Mouse (Mus musculus): Measurements from ENCODE around the gene Olfr463. TPM values are rescaled to one million over a fixed set of nuclear protein-coding genes. Genes with fewer than 3 reads are reported as not detected.
"Not testable (repeated sequence)": the region's sequence is repeated elsewhere in the genome, so short reads cannot be mapped to it uniquely, and the experiment has no call there.

The Olfr463 gene
- total and polyA plus RNA-seq, 3 experiments, result not detected

GRCm38 (mm10) chr11:87866891-87867290 lies 30.3 kb downstream of the Olfr463 start:
- H3K4me3 ChIP-seq (ENCODE audit: control insufficient read depth in 1 of 2, insufficient read depth in 1 of 2, low read depth in 2 of 2, low read length in 2 of 2); H3K27me3 ChIP-seq (ENCODE audit: control insufficient read depth in 1 of 2, insufficient read depth in 2 of 2, low read length in 2 of 2); H3K9ac ChIP-seq (ENCODE audit: control insufficient read depth, low read depth, low read length, poor library complexity, severe bottlenecking); H3K79me2 ChIP-seq (ENCODE audit: control insufficient read depth, insufficient read depth, low read length, poor library complexity); H3K9me3 ChIP-seq (replicated peaks; ENCODE audit: insufficient read depth, low read length); H3K4me1 ChIP-seq (ENCODE audit: control insufficient read depth in 1 of 2, insufficient read depth in 2 of 2, low read length in 2 of 2); H3K36me3 ChIP-seq (ENCODE audit: control insufficient read depth in 1 of 2, insufficient read depth in 2 of 2, low read length in 2 of 2); H3K27ac ChIP-seq (ENCODE audit: control insufficient read depth, low read depth, low read length): not testable (repeated sequence)
- DNase-seq (ENCODE audit: low read depth, low spot score), result peak; percentile 38
- TF ChIP-seq SMC3 (IDR thresholded peaks at IDR 0.05; ENCODE audit: low read depth, low read length), result peak; percentile 25; the same call in 1 of the 2 replicates
- TF ChIP-seq RAD21 (IDR thresholded peaks at IDR 0.05; ENCODE audit: low read depth, low read length), result peak; percentile 13
- TF ChIP-seq CTCF (IDR thresholded peaks at IDR 0.05 in 2 of 3, conservative IDR thresholded peaks at IDR 0.05 in 1 of 3; ENCODE audit: control insufficient read depth in 1 of 3, insufficient read depth in 1 of 3, low read depth in 2 of 3, low read length in 3 of 3, poor library complexity in 1 of 3, severe bottlenecking in 1 of 3), result peak; percentile 16 to 56 (median 46); a peak in 5 of 6 replicates
- 0 out of 2 replicates have a peak, but pooled peaks have one; percentile 29 for TF ChIP-seq ZNF384 (IDR thresholded peaks at IDR 0.05; ENCODE audit: low read depth, low read length)

GRCm38 (mm10) chr11:87862805-87863204 lies 34.4 kb downstream of the Olfr463 start:
- H3K4me3 ChIP-seq (ENCODE audit: control insufficient read depth in 1 of 2, insufficient read depth in 1 of 2, low read depth in 2 of 2, low read length in 2 of 2), result no peak overlapping the region
- no peak for DNase-seq (ENCODE audit: low read depth, low spot score)
- H3K36me3 ChIP-seq (ENCODE audit: control insufficient read depth in 1 of 2, insufficient read depth in 2 of 2, low read length in 2 of 2), result no peaks in the 10 kb centered on the region
- no peak overlapping the region for H3K9ac ChIP-seq (ENCODE audit: control insufficient read depth, low read depth, low read length, poor library complexity, severe bottlenecking)
- H3K27me3 ChIP-seq (ENCODE audit: control insufficient read depth in 1 of 2, insufficient read depth in 2 of 2, low read length in 2 of 2), result no peaks in the 10 kb centered on the region
- no peak for TF ChIP-seq E2F4 (IDR thresholded peaks at IDR 0.05; ENCODE audit: borderline replicate concordance, low read depth, low read length)
- no peak for TF ChIP-seq CTCF (IDR thresholded peaks at IDR 0.05 in 2 of 3, conservative IDR thresholded peaks at IDR 0.05 in 1 of 3; ENCODE audit: control insufficient read depth in 1 of 3, insufficient read depth in 1 of 3, low read depth in 2 of 3, low read length in 3 of 3, poor library complexity in 1 of 3, severe bottlenecking in 1 of 3)
- TF ChIP-seq POLR2AphosphoS2 (IDR thresholded peaks at IDR 0.05; ENCODE audit: low read length), result no peak
- no peak for TF ChIP-seq TBP (IDR thresholded peaks at IDR 0.05; ENCODE audit: low read depth, low read length)
- TF ChIP-seq JUND (IDR thresholded peaks at IDR 0.05; ENCODE audit: low read depth, low read length), result no peak
- TF ChIP-seq ZNF384 (IDR thresholded peaks at IDR 0.05; ENCODE audit: low read depth, low read length), result no peak
- TF ChIP-seq TAL1 (IDR thresholded peaks at IDR 0.05; ENCODE audit: low read length), result no peak
- no peak for TF ChIP-seq MXI1 (IDR thresholded peaks at IDR 0.05; ENCODE audit: low read depth, low read length)
- TF ChIP-seq UBTF (IDR thresholded peaks at IDR 0.05; ENCODE audit: borderline replicate concordance, insufficient read depth, low read depth, low read length), result no peak
- TF ChIP-seq MAX (IDR thresholded peaks at IDR 0.05; ENCODE audit: low read length), result no peak
- no peaks in the 10 kb centered on the region for H3K4me1 ChIP-seq (ENCODE audit: control insufficient read depth in 1 of 2, insufficient read depth in 2 of 2, low read length in 2 of 2)
- no peaks in the 10 kb centered on the region for H3K9me3 ChIP-seq (replicated peaks; ENCODE audit: insufficient read depth, low read length)
- H3K27ac ChIP-seq (ENCODE audit: control insufficient read depth, low read depth, low read length), result no peak overlapping the region
- H3K79me2 ChIP-seq (ENCODE audit: control insufficient read depth, insufficient read depth, low read length, poor library complexity), result no peaks in the 10 kb centered on the region

GRCm38 (mm10) chr11:87860426-87860825 lies 36.8 kb downstream of the Olfr463 start:
- TF ChIP-seq MAFK (IDR thresholded peaks at IDR 0.05; ENCODE audit: borderline replicate concordance, low read depth, low read length), result no peak
- TF ChIP-seq ETS1 (IDR thresholded peaks at IDR 0.05; ENCODE audit: low read depth, low read length), result no peak
- TF ChIP-seq GABPA (IDR thresholded peaks at IDR 0.05; ENCODE audit: low read depth, low read length), result no peak
- no peak for TF ChIP-seq HCFC1 (IDR thresholded peaks at IDR 0.05; ENCODE audit: low read depth, low read length)
- no peak for TF ChIP-seq POLR2AphosphoS2 (IDR thresholded peaks at IDR 0.05; ENCODE audit: low read length)
- Histone ChIP-seq H3K27me3 (ENCODE audit: control insufficient read depth in 1 of 2, insufficient read depth in 2 of 2, low read length in 2 of 2) (no peaks in the 10 kb centered on the region), H3K27ac (ENCODE audit: control insufficient read depth, low read depth, low read length) (no peak overlapping the region), H3K4me3 (ENCODE audit: control insufficient read depth in 1 of 2, insufficient read depth in 1 of 2, low read depth in 2 of 2, low read length in 2 of 2) (no peak overlapping the region), H3K79me2 (ENCODE audit: control insufficient read depth, insufficient read depth, low read length, poor library complexity) (no peaks in the 10 kb centered on the region), H3K4me1 (ENCODE audit: control insufficient read depth in 1 of 2, insufficient read depth in 2 of 2, low read length in 2 of 2) (no peaks in the 10 kb centered on the region), H3K36me3 (ENCODE audit: control insufficient read depth in 1 of 2, insufficient read depth in 2 of 2, low read length in 2 of 2) (no peaks in the 10 kb centered on the region), H3K9ac (ENCODE audit: control insufficient read depth, low read depth, low read length, poor library complexity, severe bottlenecking) (no peak overlapping the region), H3K9me3 (replicated peaks; ENCODE audit: insufficient read depth, low read length) (no peaks in the 10 kb centered on the region)
- no peak for DNase-seq (ENCODE audit: low read depth, low spot score)
